Mouse (Mus musculus) liver, embryonic 11.5 days (tissue): Measurements from ENCODE around the gene Gata2. TPM values are rescaled to one million over a fixed set of nuclear protein-coding genes. Genes with fewer than 3 reads are reported as not detected.

ENCODE experiments used
- ATAC-seq: fragments of 200-750 bp; cut with Nextera tagmentation; replicated peaks from 2 replicates; pipeline ENCODE4 v1.8.0; 2017; ENCODE audit warnings: moderate number of reproducible peaks, mild to moderate bottlenecking, moderate TSS enrichment, moderate library complexity; ENCODE audit not compliant: low FRiP score
- DNase-seq: peaks from one replicate; pipeline ENCODE4 v3.0.0-alpha.2; 2017; ENCODE audit warnings: low spot score
- H3K27ac ChIP-seq: fragments of 300-500 bp; sonication (generic); 2 replicates; pipeline ENCODE4 v1.5.1; 2014; ENCODE audit warnings: mild to moderate bottlenecking, low read depth, low read length, control low read depth
- H3K27me3 ChIP-seq: fragments of 300-500 bp; sonication (generic); replicated peaks from 2 replicates; pipeline ENCODE4 v1.6.1; 2014; ENCODE audit warnings: low read length, mixed read lengths; ENCODE audit not compliant: control insufficient read depth, insufficient read depth
- H3K36me3 ChIP-seq: fragments of 300-500 bp; sonication (generic); 2 replicates; pipeline ENCODE4 v1.6.1; 2014; ENCODE audit warnings: mild to moderate bottlenecking, low read length, moderate library complexity, mixed read lengths; ENCODE audit not compliant: control insufficient read depth, insufficient read depth
- H3K4me1 ChIP-seq: fragments of 300-500 bp; sonication (generic); replicated peaks from 2 replicates; pipeline ENCODE4 v1.6.1; 2014; ENCODE audit warnings: low read length, mixed read lengths; ENCODE audit not compliant: control insufficient read depth, insufficient read depth
- H3K4me2 ChIP-seq: fragments of 300-500 bp; sonication (generic); 2 replicates; pipeline ENCODE4 v1.6.1; 2014; ENCODE audit warnings: mild to moderate bottlenecking, control low read depth, moderate library complexity
- H3K4me3 ChIP-seq: fragments of 300-500 bp; sonication (generic); 2 replicates; pipeline ENCODE4 v1.5.1; 2014; ENCODE audit warnings: low read depth, low read length, control low read depth
- H3K9ac ChIP-seq: fragments of 300-500 bp; sonication (generic); 2 replicates; pipeline ENCODE4 v1.6.1; 2014; ENCODE audit warnings: low read depth, low read length, control low read depth
- H3K9me3 ChIP-seq: fragments of 300-500 bp; sonication (generic); 2 replicates; pipeline ENCODE4 v1.6.1; 2016; ENCODE audit warnings: low read length, inconsistent platforms, mixed read lengths; ENCODE audit not compliant: control insufficient read depth
- WGBS: fragments of 180-500 bp; shearing (Covaris S2); extraction: QIAGEN DNeasy Blood & Tissue Kit; methylation state at CpG from one replicate; pipeline ENCODE4 v1.1.7; 2014; 5-methylcytosine and 5-hydroxymethylcytosine counted together
- polyA plus RNA-seq: library from polyadenylated mRNA; unstranded; fragments of >200 nt; fragmentation: Nextera tagmentation; extraction: Ambion mirVana; gene quantifications from 2 replicates; pipeline ENCODE4 v1.2.1, GENCODE M21; 2014

Gata2 gene
- polyA plus RNA-seq, 1 experiment from 2014 or later: 15.9 TPM

GRCm38 (mm10) chr6:88232221-88232620 is 38.5 kb downstream of the Gata2 start:
- Histone ChIP-seq H3K27me3 (peaks cover 55% of the 10 kb centered on the region), H3K4me1 (peaks cover 14% of the 10 kb centered on the region; the same call in 1 of the 2 replicates), H3K4me2 (no peak overlapping the region), H3K9ac (no peak overlapping the region), H3K36me3 (no peaks in the 10 kb centered on the region), H3K4me3 (no peak overlapping the region), H3K27ac (no peak overlapping the region), H3K9me3 (no peaks in the 10 kb centered on the region)
- DNase-seq (no peak), ATAC-seq (no peak)
- WGBS: 65% methylated on average over 6 of the region's 6 CpGs

GRCm38 (mm10) chr6:88233996-88234395 is 40.3 kb downstream of the Gata2 start:
- Histone ChIP-seq H3K27me3 (peaks cover 47% of the 10 kb centered on the region), H3K4me2 (no peak overlapping the region), H3K27ac (no peak overlapping the region), H3K4me1 (peaks cover 14% of the 10 kb centered on the region; the same call in 1 of the 2 replicates), H3K4me3 (no peak overlapping the region), H3K9me3 (no peaks in the 10 kb centered on the region), H3K36me3 (no peaks in the 10 kb centered on the region), H3K9ac (no peak overlapping the region)
- ATAC-seq (no peak), DNase-seq (no peak)
- WGBS: 70% methylated on average over 8 of the region's 8 CpGs

GRCm38 (mm10) chr6:88235461-88235860 is 41.8 kb downstream of the Gata2 start:
- Histone ChIP-seq H3K4me2 (no peak overlapping the region), H3K9me3 (no peaks in the 10 kb centered on the region)
- 39% methylated on average over 8 of the region's 8 CpGs for WGBS

GRCm38 (mm10) chr6:88235983-88236382 is 42.3 kb downstream of the Gata2 start:
- peak overlapping the region; percentile 26 for H3K4me2 ChIP-seq
- no peak for DNase-seq
- H3K4me1 ChIP-seq: peaks cover 14% of the 10 kb centered on the region; the same call in 1 of the 2 replicates
- no peaks in the 10 kb centered on the region for H3K9me3 ChIP-seq
- no peak for ATAC-seq
- no peak overlapping the region for H3K27ac ChIP-seq
- no peak overlapping the region for H3K9ac ChIP-seq
- 16% methylated on average over 17 of the region's 17 CpGs for WGBS
- no peaks in the 10 kb centered on the region for H3K36me3 ChIP-seq
- no peak overlapping the region for H3K4me3 ChIP-seq
- peaks cover 40% of the 10 kb centered on the region for H3K27me3 ChIP-seq

More at GRCm38 (mm10) chr6:88235461-88235860, 41.8 kb downstream of the Gata2 start:
- DNase-seq: no peak
- H3K4me1 ChIP-seq: peaks cover 14% of the 10 kb centered on the region; the same call in 1 of the 2 replicates
- no peak for ATAC-seq
- H3K9ac ChIP-seq: no peak overlapping the region
- H3K27ac ChIP-seq: no peak overlapping the region
- peaks cover 39% of the 10 kb centered on the region for H3K27me3 ChIP-seq
- H3K36me3 ChIP-seq: no peaks in the 10 kb centered on the region
- no peak overlapping the region for H3K4me3 ChIP-seq

- ATAC-seq: no peak
- WGBS: 24% methylated on average over 7 of the region's 7 CpGs
- Histone ChIP-seq H3K4me1 (peaks cover 14% of the 10 kb centered on the region; the same call in 1 of the 2 replicates), H3K36me3 (no peaks in the 10 kb centered on the region), H3K9me3 (no peaks in the 10 kb centered on the region), H3K4me2 (peak overlapping the region; percentile 26; the same call in 1 of the 2 replicates), H3K4me3 (no peak overlapping the region), H3K9ac (no peak overlapping the region), H3K27ac (no peak overlapping the region), H3K27me3 (peaks cover 39% of the 10 kb centered on the region)
- DNase-seq: no peak
Observed at GRCm38 (mm10) chr6:88236513-88236912, 42.8 kb downstream of the Gata2 start.

- ATAC-seq: peak; percentile 75
- WGBS: 2% methylated on average over 15 of the region's 15 CpGs
- Histone ChIP-seq H3K4me2 (no peak overlapping the region), H3K9ac (no peak overlapping the region), H3K27ac (no peak overlapping the region), H3K9me3 (no peaks in the 10 kb centered on the region), H3K36me3 (no peaks in the 10 kb centered on the region), H3K27me3 (peaks cover 18% of the 10 kb centered on the region), H3K4me1 (no peaks in the 10 kb centered on the region; the same call in 1 of the 2 replicates), H3K4me3 (no peak overlapping the region)
- DNase-seq: peak; percentile 74
Observed at GRCm38 (mm10) chr6:88242604-88243003, 48.9 kb downstream of the Gata2 start.

GRCm38 (mm10) chr6:88249231-88249630 is 55.5 kb downstream of the Gata2 start:
- ATAC-seq: no peak
- Histone ChIP-seq H3K4me2 (no peak overlapping the region), H3K27ac (no peak overlapping the region), H3K9me3 (no peaks in the 10 kb centered on the region), H3K27me3 (no peaks in the 10 kb centered on the region), H3K4me3 (no peak overlapping the region), H3K36me3 (no peaks in the 10 kb centered on the region), H3K9ac (no peak overlapping the region), H3K4me1 (peaks cover 35% of the 10 kb centered on the region)
- no peak for DNase-seq
- 80% methylated on average over 1 of the region's 1 CpGs for WGBS

GRCm38 (mm10) chr6:88251396-88251795 is 57.7 kb downstream of the Gata2 start:
- 96% methylated on average over 1 of the region's 1 CpGs for WGBS
- Histone ChIP-seq H3K27ac (peak overlapping the region; percentile 49), H3K9me3 (no peaks in the 10 kb centered on the region), H3K4me1 (peaks cover 57% of the 10 kb centered on the region), H3K4me3 (no peak overlapping the region), H3K9ac (peak overlapping the region; percentile 16; the same call in 1 of the 2 replicates), H3K4me2 (peak overlapping the region; percentile 36), H3K36me3 (no peaks in the 10 kb centered on the region), H3K27me3 (no peaks in the 10 kb centered on the region)
- no peak for DNase-seq
- ATAC-seq: peak; percentile 19

GRCm38 (mm10) chr6:88251798-88252478 is 58.2 kb downstream of the Gata2 start:
- WGBS: 33% methylated on average over 7 of the region's 7 CpGs
- peak; percentile 46 for DNase-seq
- Histone ChIP-seq H3K4me2 (peak overlapping the region; percentile 36), H3K27ac (peak overlapping the region; percentile 49), H3K4me3 (no peak overlapping the region), H3K9me3 (no peaks in the 10 kb centered on the region), H3K27me3 (no peaks in the 10 kb centered on the region), H3K9ac (peak overlapping the region; percentile 16; the same call in 1 of the 2 replicates), H3K4me1 (peaks cover 60% of the 10 kb centered on the region), H3K36me3 (no peaks in the 10 kb centered on the region)
- ATAC-seq: peak; percentile 74
